Mouse (Mus musculus) T-cell, adult 66 days (primary cell): ENCODE results near the gene Abca17. TPM values are rescaled to one million over a fixed set of nuclear protein-coding genes. Genes with fewer than 3 reads are reported as not detected.

ENCODE experiments used
- total RNA-seq, 2 experiments: library from RNA; stranded (reverse); gene quantifications; 3 replicates in 1 of 2; 4 replicates in 1 of 2; pipeline ENCODE4 v1.2.4; 2023

The Abca17 gene
- under 1 TPM in 1 of 2 experiments, not detected in 1; 0.23 TPM for total RNA-seq

DNA sequence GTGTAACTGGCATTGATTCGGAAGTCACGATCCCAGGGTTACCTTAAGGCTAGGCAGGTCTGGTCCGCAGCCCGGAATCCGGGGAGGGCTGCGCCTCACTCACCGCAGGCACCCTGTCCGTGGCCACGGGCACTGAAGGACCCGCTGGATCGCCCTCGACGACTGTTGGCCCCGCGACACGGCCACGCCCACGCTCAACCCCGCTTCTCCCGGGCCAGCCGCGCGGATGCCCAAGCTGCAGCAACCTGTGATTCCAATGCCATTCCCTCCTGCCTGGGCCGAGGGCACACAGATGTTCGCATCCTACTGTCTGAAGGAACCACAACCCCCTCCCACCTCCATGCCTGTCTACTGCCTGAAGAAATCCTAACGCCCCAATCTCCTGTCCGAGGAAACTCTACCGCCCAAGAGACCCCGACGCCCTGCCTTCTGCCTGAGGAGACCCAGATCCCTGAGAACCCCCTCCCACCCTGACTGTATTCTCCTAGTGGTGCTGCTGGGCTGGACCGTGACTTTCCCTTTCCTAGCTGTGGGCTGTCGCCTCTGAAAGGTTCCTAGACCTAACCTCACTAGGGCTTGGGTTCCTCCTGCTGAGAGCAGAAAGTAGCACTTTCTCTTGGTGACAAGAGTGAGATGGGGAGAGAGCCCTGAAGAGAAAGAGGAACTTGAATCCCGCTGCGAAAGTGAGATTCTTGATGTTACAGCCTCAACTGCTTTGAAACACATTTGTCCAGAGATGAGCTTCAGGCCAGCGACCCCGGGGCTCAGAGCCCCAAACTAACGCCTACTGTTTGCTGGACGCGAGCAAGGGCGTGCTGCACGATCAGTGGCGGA is at the start of gene Abca17:
TSS of gene Abca17 (minus strand) at position 143 of the 834 bp plus-strand sequence.

DNA sequence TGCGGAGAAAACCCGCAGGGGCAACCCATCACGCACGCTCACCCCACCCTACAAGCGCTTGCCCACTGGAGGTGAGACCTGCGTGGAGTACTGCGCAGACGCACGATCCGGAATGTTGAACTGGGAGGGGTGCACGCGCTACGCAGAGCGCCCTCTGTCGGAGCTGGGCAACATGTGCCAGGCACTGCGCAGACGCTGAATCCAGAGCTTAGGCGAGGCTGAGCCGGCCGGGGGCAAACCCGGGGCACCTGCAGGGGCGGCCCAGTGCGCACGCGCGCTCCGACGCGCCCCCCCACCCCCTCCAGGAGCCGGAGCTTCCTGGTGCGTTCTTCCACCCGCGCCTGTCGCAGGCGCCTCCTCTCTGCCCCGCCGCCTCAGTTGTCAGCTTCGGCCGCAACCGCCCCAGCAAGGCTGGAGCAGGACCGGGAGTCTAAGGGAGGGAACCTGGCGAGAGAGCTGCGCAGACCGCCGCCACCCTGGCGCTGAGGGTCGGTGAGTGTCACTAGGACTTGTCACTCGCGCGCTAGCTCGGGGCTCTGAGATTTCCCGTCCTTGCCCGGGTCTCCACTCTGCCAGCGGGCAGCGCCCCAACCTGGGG is 991 bp upstream of the Abca17 start, which contains the start of gene Abca3:
TSS of gene Abca3 (plus strand) at position 191 of the 598 bp plus-strand sequence.

DNA sequence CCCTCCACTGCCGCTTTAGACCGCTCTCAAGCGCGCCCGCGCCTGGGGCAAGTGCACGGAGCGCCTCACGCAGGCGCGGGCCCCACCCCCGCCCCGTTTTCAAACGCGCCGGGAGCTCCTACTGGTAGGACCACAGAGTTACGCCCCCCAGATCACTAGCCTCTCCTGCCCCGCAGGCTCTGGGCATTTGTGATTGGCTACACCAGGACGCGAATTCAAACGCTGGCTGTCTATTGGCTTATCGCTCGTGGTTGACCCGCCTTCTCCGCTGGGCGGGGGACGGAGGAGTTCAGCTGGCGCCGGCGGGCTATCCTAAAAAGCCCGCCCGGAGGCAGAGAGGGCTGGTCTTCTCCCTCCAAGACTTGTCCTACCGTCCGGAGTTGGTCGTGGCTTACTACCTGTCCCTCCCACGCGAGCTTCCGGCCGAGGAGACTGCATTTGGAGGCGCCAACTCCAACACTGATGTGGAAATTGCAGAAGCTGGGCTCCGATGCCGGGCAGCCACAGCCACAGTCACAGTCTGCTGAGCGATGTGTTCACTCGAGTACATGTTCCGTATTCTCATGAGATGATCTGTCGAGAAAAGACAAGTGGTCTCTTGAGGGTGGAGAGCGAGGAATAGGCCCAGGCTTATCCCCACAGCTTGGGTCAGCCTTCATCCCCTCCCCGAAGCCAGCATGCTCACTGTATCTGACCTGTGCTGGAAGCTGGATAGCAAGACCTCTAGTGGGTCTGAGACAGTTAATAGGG is 99.4 kb downstream of the Abca17 start, which contains the start of gene Ccnf:
TSS of gene Ccnf (minus strand) at position 165 of the 750 bp plus-strand sequence.

DNA sequence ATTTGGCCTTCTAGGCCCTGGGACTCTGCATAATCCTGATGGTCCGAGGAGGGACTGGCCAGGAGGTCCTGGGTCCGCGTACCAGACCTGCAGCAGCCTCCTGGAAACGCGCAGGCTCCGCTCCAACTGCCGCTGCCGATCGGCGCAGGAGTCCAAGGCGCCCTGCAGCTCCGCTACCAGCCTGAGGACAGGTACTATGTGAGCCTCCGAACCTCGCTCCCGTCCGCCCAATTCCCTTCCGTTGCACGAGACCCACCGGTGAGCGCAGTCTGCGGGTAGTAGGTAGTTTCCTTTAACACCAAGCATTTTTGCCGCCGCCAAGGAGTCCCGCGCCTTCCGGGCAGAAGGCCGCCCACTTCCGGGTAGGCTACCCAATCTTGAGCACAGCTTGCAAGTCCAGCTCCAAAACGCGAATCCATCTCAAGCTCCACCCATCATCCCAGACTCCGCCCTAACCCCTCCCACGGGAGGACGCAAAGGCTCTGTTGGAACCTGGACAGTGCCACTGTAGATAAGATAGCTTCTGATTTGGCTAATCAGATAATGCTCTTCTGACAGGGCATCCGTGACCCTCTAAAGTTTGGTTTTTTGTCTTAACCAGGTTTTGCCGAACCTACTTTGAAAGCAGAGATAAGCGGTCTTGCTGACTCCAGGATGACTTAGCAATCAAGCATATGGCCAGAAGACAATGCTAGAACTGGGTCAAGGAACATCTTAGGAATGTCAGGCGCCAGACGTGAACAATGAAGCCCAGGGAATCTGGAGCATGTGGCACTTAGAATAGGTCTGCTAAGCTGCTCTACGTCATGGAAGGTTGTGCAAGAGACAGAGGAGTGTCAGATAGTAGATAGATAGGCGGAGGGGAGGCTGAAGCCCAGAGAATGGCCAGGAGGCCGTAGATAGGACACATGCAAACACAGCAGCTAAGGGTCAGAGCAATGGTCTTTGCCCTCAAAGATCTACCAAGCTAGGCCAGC is 130.1 kb downstream of the Abca17 start, which contains the start of gene Tedc2:
TSS of gene Tedc2 (minus strand) at position 417 of the 977 bp plus-strand sequence.

Other genes with a start within 250 kb of the Abca17 start
- 100 to 1,000 TPM in 1 of 2 experiments, 10 to 100 TPM in 1; 95.5 to 101 TPM for gene Pdpk1, start 200.1 kb downstream of the Abca17 start, total RNA-seq
- 10 to 100 TPM; 27.0 to 27.6 TPM for gene Amdhd2, start 187.3 kb downstream of the Abca17 start, total RNA-seq
- gene Atp6v0c, start 181.4 kb downstream of the Abca17 start, total RNA-seq: 100 to 1,000 TPM; 144 to 153 TPM
- gene Tbc1d24, start 145.5 kb downstream of the Abca17 start, total RNA-seq: 1 to 10 TPM; 1.2 to 1.6 TPM
- gene Ntn3, start 141.5 kb downstream of the Abca17 start, total RNA-seq: under 1 TPM; 0.17 to 0.30 TPM
- gene Tedc2, start 130.2 kb downstream of the Abca17 start, total RNA-seq: 1 to 10 TPM; 7.3 to 8.3 TPM
- gene Ccnf, start 99.6 kb downstream of the Abca17 start, total RNA-seq: 10 to 100 TPM in 1 of 2 experiments, 1 to 10 TPM in 1; 7.7 to 10.2 TPM
- 10 to 100 TPM; 43.3 to 52.2 TPM for gene Abca3, start 882 bp upstream of the Abca17 start, total RNA-seq
- 100 to 1,000 TPM; 153 to 159 TPM for gene Rnps1, start 63.5 kb upstream of the Abca17 start, total RNA-seq
- 10 to 100 TPM; 17.3 to 17.4 TPM for gene Eci1, start 75.6 kb upstream of the Abca17 start, total RNA-seq
- 1 to 10 TPM; 5.6 to 6.0 TPM for gene Dnase1l2, start 92.0 kb upstream of the Abca17 start, total RNA-seq
- gene E4f1, start 119.2 kb upstream of the Abca17 start, total RNA-seq: 10 to 100 TPM; 64.4 to 88.9 TPM
- 10 to 100 TPM; 15.5 to 17.4 TPM for gene Pgp, start 119.3 kb upstream of the Abca17 start, total RNA-seq
- 1 to 10 TPM in 1 of 2 experiments, under 1 TPM in 1; 0.76 to 1.2 TPM for gene Bricd5, start 122.8 kb upstream of the Abca17 start, total RNA-seq
- gene Mlst8, start 128.0 kb upstream of the Abca17 start, total RNA-seq: 10 to 100 TPM; 27.6 to 29.2 TPM
- gene Caskin1, start 137.5 kb upstream of the Abca17 start, total RNA-seq: not detected
- 100 to 1,000 TPM; 162 to 172 TPM for gene Traf7, start 176.9 kb upstream of the Abca17 start, total RNA-seq
- 1 to 10 TPM; 1.8 to 2.0 TPM for gene Rab26, start 183.1 kb upstream of the Abca17 start, total RNA-seq
- 100 to 1,000 TPM; 103 to 104 TPM for gene Pkd1, start 198.8 kb upstream of the Abca17 start, total RNA-seq